Mouse (Mus musculus) spleen, adult 2 months (tissue): ENCODE data around the gene Palm3.

ENCODE experiments used
- CTCF ChIP-seq: fragments of 200-500 bp; IDR thresholded peaks from 2 replicates; pipeline ENCODE4 v1.5.1; 2011; ENCODE audit warnings: mild to moderate bottlenecking, inconsistent platforms; ENCODE audit not compliant: insufficient read depth, insufficient read length, insufficient replicate concordance; ENCODE audit errors: extremely low read depth
- POLR2A ChIP-seq: fragments of 200-500 bp; IDR thresholded peaks from 2 replicates; pipeline ENCODE4 v1.6.1; 2011; ENCODE audit warnings: low read depth, low read length, inconsistent platforms

- TF ChIP-seq POLR2A (no peak), CTCF (no peak)
These were observed 31.1 kb upstream of the Palm3 start for GRCm38 (mm10) chr8:83990170-83990569.
